Comparison of ENCODE assay signal across 7 mouse cellular contexts in the genomic region with DNA sequence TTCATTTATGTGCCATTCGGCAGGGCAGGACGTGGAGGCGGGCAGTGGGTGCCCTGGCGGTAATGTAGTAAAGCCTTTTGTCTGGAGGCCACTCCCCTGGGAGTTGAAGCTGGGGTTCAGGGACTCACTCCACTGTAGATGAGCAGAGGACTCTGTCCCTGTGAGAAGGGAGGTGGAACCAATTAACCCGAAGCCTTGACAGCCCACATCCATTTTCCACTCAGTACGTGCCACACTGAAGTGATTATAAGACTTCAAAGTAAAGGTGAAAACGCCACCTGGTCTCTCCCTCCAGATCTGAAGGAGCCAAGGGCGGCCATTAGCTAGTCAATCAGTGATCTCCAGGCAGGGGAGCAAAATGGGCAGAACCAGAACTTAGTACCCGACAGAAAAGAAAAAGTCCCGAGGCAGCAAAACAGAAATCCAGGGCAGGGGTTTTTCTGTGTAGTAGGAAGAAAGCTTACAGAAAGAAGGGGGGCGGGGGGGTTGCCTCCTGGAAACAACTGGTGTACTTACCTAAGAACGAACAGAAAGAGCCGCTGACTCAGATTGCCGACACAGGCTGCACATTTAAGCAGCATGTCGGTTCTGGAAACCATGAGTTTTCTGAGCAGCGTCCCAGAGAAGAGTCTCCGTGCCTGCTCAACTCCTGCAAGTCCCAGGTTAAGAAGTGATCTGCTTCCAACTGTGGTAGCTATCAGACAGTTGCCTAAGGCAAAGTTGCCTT. TPM values are rescaled to one million over a fixed set of nuclear protein-coding genes. Genes with fewer than 3 reads are reported as not detected.
DNase-seq lines count a peak whose midpoint lies in the region; ATAC-seq and TF ChIP-seq lines count a peak whose summit lies in the region.

A gene (minus strand): TSS at position 677 of the 727 bp plus-strand sequence.

- H3K27me3 ChIP-seq in Patski: no peaks in the 10 kb centered on the region
- no peaks in the 10 kb centered on the region for H3K27me3 ChIP-seq in intestine, embryonic 16.5 days (replicated peaks; ENCODE audit: control insufficient read depth, insufficient read depth, low read length)
- H3K27me3 ChIP-seq in limb, embryonic 15.5 days: peaks cover 13% of the 10 kb centered on the region; the same call in 1 of the 2 replicates
- H3K27me3 ChIP-seq in neural tube, embryonic 15.5 days (replicated peaks): peaks cover 23% of the 10 kb centered on the region

- H3K9ac ChIP-seq in intestine, embryonic 16.5 days (ENCODE audit: low read depth, low read length): peak within 1 kb of the TSS; percentile 68
- 0 out of 2 replicates have a peak within 1 kb of the TSS, but pooled peaks have one; percentile 26 for H3K9ac ChIP-seq in limb, embryonic 15.5 days
- 0 out of 2 replicates have a peak within 1 kb of the TSS, but pooled peaks have one; percentile 30 for H3K9ac ChIP-seq in neural tube, embryonic 15.5 days (replicated peaks)

- no peaks in the 10 kb centered on the region for H3K36me3 ChIP-seq in intestine, embryonic 16.5 days (ENCODE audit: control insufficient read depth, insufficient read depth, low read length)
- H3K36me3 ChIP-seq in limb, embryonic 15.5 days: no peaks in the 10 kb centered on the region
- H3K36me3 ChIP-seq in neural tube, embryonic 15.5 days: no peaks in the 10 kb centered on the region

- H3K4me1 ChIP-seq in intestine, embryonic 16.5 days (ENCODE audit: control insufficient read depth, insufficient read depth, low read length): peaks cover 34% of the 10 kb centered on the region
- H3K4me1 ChIP-seq in limb, embryonic 15.5 days: peaks cover 40% of the 10 kb centered on the region
- peaks cover 39% of the 10 kb centered on the region for H3K4me1 ChIP-seq in neural tube, embryonic 15.5 days

- DNase-seq in Patski (ENCODE audit: low read depth, low spot score): no peak
- DNase-seq in brain, adult 2 months (ENCODE audit: low read depth, low spot score): peak; percentile 16
- DNase-seq in gastrocnemius, postnatal 25 days: no peak
- no peak for DNase-seq in thymus, adult 18-20 months

- TF ChIP-seq CTCF in Patski (IDR thresholded peaks at IDR 0.05): no peak

- H3K4me3 ChIP-seq in intestine, embryonic 16.5 days (ENCODE audit: low read length): peak within 1 kb of the TSS; percentile 93
- H3K4me3 ChIP-seq in limb, embryonic 15.5 days: peak within 1 kb of the TSS; percentile 89
- H3K4me3 ChIP-seq in neural tube, embryonic 15.5 days (replicated peaks): peak within 1 kb of the TSS; percentile 65

- ATAC-seq in Patski: no peak
- peak; percentile 51 for ATAC-seq in intestine, embryonic 16.5 days
- no peak for ATAC-seq in limb, embryonic 15.5 days (ENCODE audit: insufficient number of reproducible peaks, low FRiP score, low TSS enrichment, low read depth)
- ATAC-seq in neural tube, embryonic 15.5 days (ENCODE audit: low FRiP score): no peak

- peak within 1 kb of the TSS; percentile 95 for H3K4me2 ChIP-seq in intestine, embryonic 16.5 days (ENCODE audit: low read depth, low read length)
- H3K4me2 ChIP-seq in limb, embryonic 15.5 days: peak within 1 kb of the TSS; percentile 95
- H3K4me2 ChIP-seq in neural tube, embryonic 15.5 days: peak within 1 kb of the TSS; percentile 93

- H3K9me3 ChIP-seq in intestine, embryonic 16.5 days (ENCODE audit: control insufficient read depth, low read length): no peaks in the 10 kb centered on the region
- no peaks in the 10 kb centered on the region for H3K9me3 ChIP-seq in limb, embryonic 15.5 days
- H3K9me3 ChIP-seq in neural tube, embryonic 15.5 days (replicated peaks): no peaks in the 10 kb centered on the region

- POLR2A ChIA-PET in Patski (lab: Charles Lee): no interaction called here

- in situ Hi-C loops in Patski (cut with MboI; ENCODE audit: low pct_unique_long_range_greater_than_20kb): no loop called here

- peak within 1 kb of the TSS; percentile 89 for H3K27ac ChIP-seq in intestine, embryonic 16.5 days (ENCODE audit: low read length)
- no peak within 1 kb of the TSS for H3K27ac ChIP-seq in limb, embryonic 15.5 days
- H3K27ac ChIP-seq in neural tube, embryonic 15.5 days (replicated peaks): no peak within 1 kb of the TSS

- 24% methylated on average over 17 of the region's 17 CpGs for WGBS in intestine, embryonic 16.5 days
- 7% methylated on average over 17 of the region's 17 CpGs for WGBS in limb, embryonic 15.5 days
- WGBS in neural tube, embryonic 15.5 days: 24% methylated on average over 17 of the region's 17 CpGs

- CTCF ChIA-PET in Patski (lab: Charles Lee): interaction anchor here (1.1 to 1.4 kb wide), 2 partner anchors 19 to 20 kb away, joined by 3 read pairs; no protein-coding TSS in a partner anchor

RNA-seq across cellular contexts. Expression of the gene that starts here (rescaled TPM):
- 78.4 TPM for polyA plus RNA-seq in Patski (2021)
- 10 to 100 TPM; 36.7 to 41.9 TPM for total RNA-seq in gastrocnemius, postnatal 25 days (2021)
- 40.7 and 47.2 TPM in 2 replicates for polyA plus RNA-seq in intestine, embryonic 16.5 days (2015; fragmentation: Nextera tagmentation; extraction: Ambion mirVana)
- 20.6 and 21.6 TPM in 2 replicates for polyA plus RNA-seq in limb, embryonic 15.5 days (2015; fragmentation: Nextera tagmentation; extraction: Ambion mirVana)
- 23.5 and 24.2 TPM in 2 replicates for polyA plus RNA-seq in neural tube, embryonic 15.5 days (2015; fragmentation: Nextera tagmentation; extraction: Ambion mirVana)
